Mouse (Mus musculus) hindbrain, embryonic 13.5 days (tissue): ENCODE measurements at regions not wholly inside any gene's neighbourhood (a gene's known extent, or its start where the extent isn't known, plus 50 kb on each side); places are given as distances from the start of the nearest gene placed in this dataset.
"Not testable (repeated sequence)": the region's sequence is repeated elsewhere in the genome, so short reads cannot be mapped to it uniquely, and the experiment has no call there.

Experiments
- ATAC-seq: fragments of 200-750 bp; cut with Nextera tagmentation; 2 replicates; pipeline ENCODE4 v1.8.0; 2017; ENCODE audit warnings: moderate TSS enrichment; ENCODE audit not compliant: low FRiP score
- H3K27ac ChIP-seq: fragments of 300-500 bp; sonication (generic); 2 replicates; pipeline ENCODE4 v1.5.1; 2015; ENCODE audit warnings: inconsistent platforms, mild to moderate bottlenecking, moderate library complexity
- H3K27me3 ChIP-seq: fragments of 300-500 bp; sonication (generic); 2 replicates; pipeline ENCODE4 v1.6.1; 2015; ENCODE audit warnings: mild to moderate bottlenecking, inconsistent platforms
- H3K36me3 ChIP-seq: fragments of 300-500 bp; sonication (generic); 2 replicates; pipeline ENCODE4 v1.6.1; 2015; ENCODE audit warnings: mild to moderate bottlenecking, inconsistent platforms
- H3K4me1 ChIP-seq: fragments of 300-500 bp; sonication (generic); replicated peaks from 2 replicates; pipeline ENCODE4 v1.6.1; 2015; ENCODE audit warnings: inconsistent platforms
- H3K4me2 ChIP-seq: fragments of 300-500 bp; sonication (generic); 2 replicates; pipeline ENCODE4 v1.6.1; 2015; ENCODE audit warnings: inconsistent platforms, mild to moderate bottlenecking, moderate library complexity
- H3K4me3 ChIP-seq: fragments of 300-500 bp; sonication (generic); 2 replicates; pipeline ENCODE4 v1.5.1; 2015; ENCODE audit warnings: mild to moderate bottlenecking, inconsistent platforms
- H3K9ac ChIP-seq: fragments of 300-500 bp; sonication (generic); 2 replicates; pipeline ENCODE4 v1.6.1; 2015; ENCODE audit warnings: mild to moderate bottlenecking, inconsistent platforms
- H3K9me3 ChIP-seq: fragments of 300-500 bp; sonication (generic); 2 replicates; pipeline ENCODE4 v1.6.1; 2016; ENCODE audit warnings: inconsistent platforms
- WGBS: fragments of 180-500 bp; shearing (Covaris S2); methylation state at CpG from one replicate; pipeline ENCODE4 v1.1.7; 2015; 5-methylcytosine and 5-hydroxymethylcytosine counted together

DNA sequence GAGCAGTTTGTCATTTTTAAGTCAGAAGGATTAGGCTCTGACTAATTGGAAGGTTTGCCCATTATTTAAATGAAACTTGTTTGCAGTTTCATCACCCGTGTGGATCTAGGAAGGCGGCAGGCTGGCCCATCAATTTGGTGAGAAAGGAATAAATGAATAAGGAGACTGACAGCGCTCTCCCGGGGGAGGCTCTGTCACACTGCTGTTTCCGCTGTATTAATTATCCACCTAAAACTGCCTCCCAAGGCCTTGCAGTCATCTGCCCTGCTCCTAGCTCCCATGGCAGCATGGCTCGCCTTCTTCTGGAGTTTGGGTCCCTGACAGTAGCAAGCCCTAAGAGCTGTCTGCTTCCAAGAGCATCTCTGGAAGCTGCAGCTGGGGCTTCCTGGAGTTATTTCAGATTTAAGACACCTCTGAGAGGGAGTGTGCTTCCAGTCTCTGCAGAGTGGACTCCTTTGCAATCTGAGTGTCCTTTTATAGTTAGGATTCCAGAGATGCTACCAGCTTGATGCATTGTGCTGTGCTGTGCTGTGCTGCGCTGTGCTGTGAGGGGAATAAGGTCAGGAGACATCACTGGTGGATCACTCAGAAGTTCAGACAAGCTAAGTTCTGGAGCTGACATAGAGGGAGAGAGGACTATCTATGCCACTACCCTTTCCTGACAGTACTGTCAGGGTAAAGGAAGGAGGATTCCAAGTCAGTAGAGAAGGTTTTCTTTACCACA is 452.9 kb upstream of the Arid1b start:
- H3K27ac ChIP-seq: peak overlapping the region; percentile 45
- ATAC-seq: peak; percentile 71

DNA sequence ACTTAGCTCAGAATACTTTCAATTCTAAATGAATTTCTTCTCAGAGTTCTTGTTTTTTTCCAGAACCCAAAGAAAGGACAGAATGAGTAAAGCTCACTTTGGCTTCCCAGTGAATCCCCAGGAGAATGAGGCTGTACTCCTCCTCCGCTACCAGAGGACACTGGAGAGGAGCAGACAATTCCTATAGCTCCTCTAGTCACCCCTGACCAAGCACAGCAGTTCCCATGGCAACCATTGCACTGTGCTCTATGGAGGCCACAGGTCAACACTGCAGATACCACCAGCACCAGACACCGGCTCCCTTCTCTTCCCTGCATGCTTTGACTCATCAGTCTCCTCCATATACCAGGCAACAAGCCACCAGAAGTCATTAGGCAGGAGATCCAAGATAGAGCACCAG is 447.6 kb upstream of the Arid1b start:
- no peaks in the 10 kb centered on the region for H3K9me3 ChIP-seq
- H3K27ac ChIP-seq: no peak overlapping the region
- H3K4me2 ChIP-seq: no peak overlapping the region
- H3K4me3 ChIP-seq: no peak overlapping the region
- peaks cover 1% of the 10 kb centered on the region; the same call in 1 of the 2 replicates for H3K4me1 ChIP-seq
- H3K9ac ChIP-seq: no peak overlapping the region
- H3K27me3 ChIP-seq: no peaks in the 10 kb centered on the region
- no peaks in the 10 kb centered on the region for H3K36me3 ChIP-seq
- no peak for ATAC-seq
- WGBS: 20% methylated on average over 2 of the region's 2 CpGs

More for the DNA sequence above, 452.9 kb upstream of the Arid1b start:
- H3K27me3 ChIP-seq: no peaks in the 10 kb centered on the region
- 0 out of 2 replicates have a peak overlapping the region, but pooled peaks have one; percentile 1 for H3K9ac ChIP-seq
- WGBS: 21% methylated on average over 7 of the region's 7 CpGs
- H3K36me3 ChIP-seq: no peaks in the 10 kb centered on the region
- no peak overlapping the region for H3K4me2 ChIP-seq
- H3K9me3 ChIP-seq: no peaks in the 10 kb centered on the region
- H3K4me1 ChIP-seq: peaks cover 10% of the 10 kb centered on the region
- no peak overlapping the region for H3K4me3 ChIP-seq

DNA sequence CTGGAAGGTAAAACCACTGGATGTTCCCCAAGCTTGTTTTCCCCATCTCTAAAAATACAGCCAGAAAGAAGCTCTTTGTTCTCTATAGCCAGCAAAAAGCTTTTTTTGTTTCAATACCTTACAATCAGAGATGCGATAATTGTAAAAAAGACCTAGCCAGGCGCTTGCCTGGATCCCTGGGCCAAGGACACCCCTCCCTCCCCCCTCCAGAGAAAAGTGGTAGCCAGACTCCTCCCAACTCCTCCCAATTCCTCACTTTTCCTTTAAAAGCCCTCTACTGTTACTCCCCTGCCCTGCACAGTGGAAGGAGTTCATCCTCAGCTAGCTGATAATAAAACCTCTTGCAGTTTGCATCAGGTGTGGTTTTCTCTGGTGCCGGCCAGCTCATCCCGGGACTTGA is 441.1 kb upstream of the Arid1b start:
- not testable (repeated sequence) for ATAC-seq, H3K4me2 ChIP-seq, H3K4me3 ChIP-seq, H3K27me3 ChIP-seq, H3K4me1 ChIP-seq, H3K36me3 ChIP-seq, H3K27ac ChIP-seq, H3K9ac ChIP-seq, H3K9me3 ChIP-seq
- 88% methylated on average over 4 of the region's 4 CpGs for WGBS

DNA sequence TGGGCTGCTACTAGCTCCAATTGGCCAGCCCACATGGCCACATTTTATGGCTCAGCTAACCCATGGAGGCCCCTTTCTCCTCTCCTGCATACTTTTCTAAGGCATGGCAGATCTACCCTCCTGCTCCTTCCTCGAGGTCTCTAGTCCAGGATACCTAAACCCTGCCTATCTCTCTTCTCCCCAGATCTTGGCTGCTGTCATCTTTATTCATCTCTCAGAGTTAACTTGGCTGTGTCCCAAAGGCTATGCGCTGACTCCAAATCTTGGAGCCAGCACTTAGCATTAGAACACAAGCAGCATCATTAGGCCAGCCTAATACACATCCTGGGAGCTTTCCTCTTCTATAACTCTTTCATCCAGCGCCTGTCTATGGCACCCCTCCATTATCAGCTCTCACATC is 430.5 kb upstream of the Arid1b start:
- no peak for ATAC-seq
- no peak overlapping the region for H3K4me3 ChIP-seq
- 80% methylated on average over 3 of the region's 3 CpGs for WGBS
- no peak overlapping the region for H3K27ac ChIP-seq
- H3K9me3 ChIP-seq: no peaks in the 10 kb centered on the region
- H3K36me3 ChIP-seq: no peaks in the 10 kb centered on the region
- H3K9ac ChIP-seq: no peak overlapping the region
- H3K4me2 ChIP-seq: no peak overlapping the region
- H3K4me1 ChIP-seq: no peaks in the 10 kb centered on the region; the same call in 1 of the 2 replicates
- H3K27me3 ChIP-seq: no peaks in the 10 kb centered on the region

DNA sequence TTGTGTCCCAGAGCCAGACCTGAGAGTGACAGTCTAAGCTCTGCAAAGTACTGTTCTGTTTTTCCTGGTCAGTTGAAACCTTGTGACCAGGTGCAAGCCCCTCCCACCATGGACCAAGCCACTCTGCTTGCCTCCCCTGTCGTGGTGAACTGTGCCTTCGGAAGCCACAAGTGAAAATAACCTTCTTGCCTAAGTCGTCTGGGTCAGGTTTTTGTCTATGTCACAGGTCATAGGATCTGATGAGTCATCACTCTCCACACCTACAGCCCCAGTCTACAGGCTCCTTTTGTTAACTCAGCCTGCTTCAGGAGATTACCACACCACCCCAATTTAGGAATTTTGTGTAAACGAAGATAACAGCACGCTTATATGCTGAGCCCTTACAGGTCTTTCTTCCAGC is 417.2 kb upstream of the Arid1b start:
- no peak for ATAC-seq
- Histone ChIP-seq H3K4me1 (no peaks in the 10 kb centered on the region), H3K9me3 (no peaks in the 10 kb centered on the region), H3K4me2 (no peak overlapping the region), H3K9ac (no peak overlapping the region), H3K4me3 (no peak overlapping the region), H3K27me3 (no peaks in the 10 kb centered on the region), H3K27ac (no peak overlapping the region), H3K36me3 (no peaks in the 10 kb centered on the region)
- WGBS: 73% methylated on average over 5 of the region's 5 CpGs

DNA sequence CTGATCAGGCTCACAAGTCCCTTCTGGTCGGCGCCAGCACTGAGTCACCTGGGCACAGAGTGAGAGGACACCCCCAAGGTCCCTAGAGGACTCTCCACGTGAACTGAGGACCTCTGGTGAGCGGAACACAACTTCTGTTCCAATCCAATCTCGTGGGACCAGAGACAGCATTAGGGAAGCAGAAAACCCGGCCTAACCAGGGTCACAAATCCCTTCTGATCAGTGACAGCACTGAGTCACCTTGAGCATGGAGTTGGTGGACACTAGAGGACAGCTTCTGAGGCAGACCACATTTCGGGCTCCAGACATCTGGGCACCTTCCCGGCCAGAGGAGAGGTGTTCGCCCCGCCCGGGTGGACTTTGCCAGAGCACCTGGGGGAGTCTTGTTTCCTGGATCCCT is 412.3 kb upstream of the Arid1b start:
- 92% methylated on average over 11 of the region's 11 CpGs for WGBS

DNA sequence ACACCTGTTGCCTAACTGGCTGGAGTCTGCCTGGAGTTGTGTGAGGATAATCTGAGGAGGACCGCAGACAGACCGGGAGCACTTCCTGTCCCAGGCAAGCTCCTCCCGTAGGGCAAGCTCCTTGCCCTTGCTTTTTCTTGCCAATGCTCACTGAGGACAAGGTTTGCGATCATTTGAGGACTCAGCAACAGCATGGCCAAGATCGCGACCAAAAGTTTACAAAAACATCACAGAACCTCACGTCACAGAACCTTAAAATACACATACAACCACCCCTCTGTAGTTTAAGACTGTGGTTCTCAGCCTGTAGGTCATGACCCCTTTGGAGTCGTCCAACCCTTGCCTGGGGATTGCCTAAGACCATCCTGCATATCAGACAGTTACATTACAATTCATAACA is 383.7 kb upstream of the Arid1b start:
- Histone ChIP-seq H3K9ac (no peak overlapping the region), H3K9me3 (no peaks in the 10 kb centered on the region), H3K4me3 (no peak overlapping the region), H3K27ac (no peak overlapping the region), H3K4me1 (no peaks in the 10 kb centered on the region), H3K36me3 (no peaks in the 10 kb centered on the region), H3K27me3 (no peaks in the 10 kb centered on the region), H3K4me2 (no peak overlapping the region)
- 79% methylated on average over 8 of the region's 8 CpGs for WGBS
- ATAC-seq: no peak

More for the DNA sequence above, 412.3 kb upstream of the Arid1b start:
- ATAC-seq: no peak
- no peak overlapping the region for H3K4me3 ChIP-seq
- H3K4me2 ChIP-seq: no peak overlapping the region
- no peaks in the 10 kb centered on the region for H3K9me3 ChIP-seq
- no peaks in the 10 kb centered on the region for H3K27me3 ChIP-seq
- H3K36me3 ChIP-seq: no peaks in the 10 kb centered on the region
- no peak overlapping the region for H3K27ac ChIP-seq
- H3K4me1 ChIP-seq: no peaks in the 10 kb centered on the region
- H3K9ac ChIP-seq: no peak overlapping the region

DNA sequence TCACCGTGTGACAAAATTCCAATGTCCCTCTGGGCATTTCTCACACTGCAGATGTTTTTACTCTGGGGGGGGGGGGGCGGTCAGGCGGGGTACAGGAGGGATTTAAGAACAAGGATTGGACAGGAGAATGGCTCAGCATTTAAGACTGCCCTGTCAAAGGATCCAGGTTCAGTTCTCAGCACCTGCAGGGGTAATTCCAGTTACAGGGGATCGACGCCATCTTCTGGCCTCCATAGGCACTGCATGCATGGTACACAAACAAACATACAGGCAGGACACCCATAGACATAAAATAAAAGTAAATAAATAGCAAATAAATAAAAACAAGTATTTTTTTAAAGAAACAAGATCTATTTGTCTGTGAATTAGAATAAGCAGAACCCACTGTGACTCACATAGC is 383.1 kb upstream of the Arid1b start:
- no peaks in the 10 kb centered on the region for H3K36me3 ChIP-seq
- 90% methylated on average over 5 of the region's 5 CpGs for WGBS
- no peak overlapping the region for H3K27ac ChIP-seq
- no peaks in the 10 kb centered on the region for H3K4me1 ChIP-seq
- no peak overlapping the region for H3K4me2 ChIP-seq
- no peak overlapping the region for H3K4me3 ChIP-seq
- ATAC-seq: no peak
- H3K9ac ChIP-seq: no peak overlapping the region
- H3K9me3 ChIP-seq: no peaks in the 10 kb centered on the region
- H3K27me3 ChIP-seq: no peaks in the 10 kb centered on the region

DNA sequence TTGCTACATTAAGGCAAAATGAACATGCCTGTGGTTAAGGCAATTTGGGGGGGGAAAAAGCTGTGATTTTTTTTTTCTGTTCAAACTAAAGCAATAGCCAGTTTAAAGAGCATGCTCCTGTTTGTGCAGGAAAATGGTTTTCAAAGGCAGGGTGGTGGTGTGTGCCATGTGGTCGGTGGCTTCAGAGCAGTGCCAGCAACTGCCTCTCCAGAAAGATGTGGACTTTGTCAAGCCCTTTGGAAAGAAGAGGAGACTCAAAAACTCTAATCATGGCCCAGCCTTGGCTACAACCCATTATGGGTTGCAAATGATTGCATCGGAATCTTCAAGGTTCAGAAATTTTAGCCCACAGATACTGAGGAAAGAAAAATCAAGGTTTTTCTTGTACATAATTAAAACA is 382.4 kb upstream of the Arid1b start:
- Histone ChIP-seq H3K4me2 (no peak overlapping the region), H3K9me3 (no peaks in the 10 kb centered on the region), H3K4me3 (no peak overlapping the region), H3K27ac (no peak overlapping the region), H3K4me1 (no peaks in the 10 kb centered on the region), H3K27me3 (no peaks in the 10 kb centered on the region), H3K36me3 (no peaks in the 10 kb centered on the region), H3K9ac (no peak overlapping the region)
- ATAC-seq: no peak
- 88% methylated on average over 2 of the region's 2 CpGs for WGBS

DNA sequence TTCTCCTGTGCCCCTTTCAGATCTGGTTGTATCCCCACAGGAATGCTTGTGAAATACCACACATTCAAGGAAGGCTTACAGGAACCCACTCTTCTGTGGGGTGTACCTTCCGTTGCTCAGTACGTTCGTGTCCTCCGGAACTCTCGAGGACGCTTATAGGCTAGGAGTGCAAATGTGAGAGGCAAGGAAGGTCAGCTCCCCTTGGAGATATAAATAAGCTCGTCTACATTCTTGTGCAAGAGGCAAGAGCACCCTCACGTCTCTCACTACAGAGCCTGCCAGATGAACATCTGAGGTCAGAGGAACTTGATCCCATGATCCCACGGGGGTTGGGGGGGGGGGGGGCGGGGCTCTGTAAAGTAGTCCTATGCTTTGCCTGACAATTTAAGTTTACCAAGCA is 382.0 kb upstream of the Arid1b start:
- H3K4me2 ChIP-seq: no peak overlapping the region
- 62% methylated on average over 10 of the region's 10 CpGs for WGBS
- H3K27ac ChIP-seq: no peak overlapping the region
- no peak for ATAC-seq
- H3K4me1 ChIP-seq: no peaks in the 10 kb centered on the region
- no peak overlapping the region for H3K9ac ChIP-seq
- H3K27me3 ChIP-seq: no peaks in the 10 kb centered on the region
- no peaks in the 10 kb centered on the region for H3K36me3 ChIP-seq
- no peaks in the 10 kb centered on the region for H3K9me3 ChIP-seq
- no peak overlapping the region for H3K4me3 ChIP-seq

DNA sequence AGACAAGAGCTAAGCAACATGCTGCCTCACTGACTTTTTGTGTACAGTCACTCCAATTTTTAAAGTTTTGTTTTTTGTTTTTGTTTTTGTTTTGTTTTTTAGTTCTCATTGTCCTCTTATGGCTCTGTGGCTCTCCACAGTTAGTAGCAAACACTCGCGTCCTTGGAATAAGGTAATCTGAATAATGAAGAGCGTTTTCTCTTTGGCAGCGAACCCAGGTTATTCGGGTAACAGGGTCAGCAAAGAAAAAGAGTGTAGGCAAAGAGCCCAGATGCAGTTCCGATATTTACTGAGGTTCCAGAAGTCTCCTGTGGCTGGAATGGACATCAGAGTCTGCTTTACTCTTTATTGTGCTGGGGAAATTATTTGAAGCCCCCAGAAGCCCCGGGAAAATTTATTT is 381.4 kb upstream of the Arid1b start:
- Histone ChIP-seq H3K4me3 (no peak overlapping the region), H3K27ac (no peak overlapping the region), H3K27me3 (no peaks in the 10 kb centered on the region), H3K4me1 (no peaks in the 10 kb centered on the region), H3K9me3 (no peaks in the 10 kb centered on the region), H3K36me3 (no peaks in the 10 kb centered on the region), H3K4me2 (no peak overlapping the region), H3K9ac (no peak overlapping the region)
- 86% methylated on average over 7 of the region's 7 CpGs for WGBS
- no peak for ATAC-seq

DNA sequence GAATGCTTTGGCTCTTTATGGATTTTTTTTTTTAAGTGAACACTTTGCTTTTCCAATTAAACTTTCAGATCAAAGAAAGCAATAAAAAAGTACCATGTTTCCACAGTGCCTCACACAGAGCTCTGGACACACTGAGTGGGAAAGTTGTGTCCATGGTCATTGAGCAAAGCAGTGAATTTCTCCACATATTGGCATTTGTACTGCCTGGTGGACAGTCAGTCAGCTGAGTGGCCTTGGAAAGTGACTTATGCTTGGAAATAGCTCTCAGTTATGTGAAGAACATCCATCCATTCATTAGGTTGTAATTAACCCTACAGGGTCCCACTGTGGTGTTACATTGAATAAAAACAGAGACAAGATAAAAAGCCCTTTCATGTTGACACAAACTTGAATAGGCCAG is 373.8 kb upstream of the Arid1b start:
- H3K27me3 ChIP-seq: no peaks in the 10 kb centered on the region
- no peaks in the 10 kb centered on the region for H3K9me3 ChIP-seq
- H3K4me2 ChIP-seq: no peak overlapping the region
- H3K4me1 ChIP-seq: no peaks in the 10 kb centered on the region
- no peak overlapping the region for H3K9ac ChIP-seq
- no peaks in the 10 kb centered on the region for H3K36me3 ChIP-seq
- H3K27ac ChIP-seq: no peak overlapping the region
- no peak overlapping the region for H3K4me3 ChIP-seq
- no peak for ATAC-seq

DNA sequence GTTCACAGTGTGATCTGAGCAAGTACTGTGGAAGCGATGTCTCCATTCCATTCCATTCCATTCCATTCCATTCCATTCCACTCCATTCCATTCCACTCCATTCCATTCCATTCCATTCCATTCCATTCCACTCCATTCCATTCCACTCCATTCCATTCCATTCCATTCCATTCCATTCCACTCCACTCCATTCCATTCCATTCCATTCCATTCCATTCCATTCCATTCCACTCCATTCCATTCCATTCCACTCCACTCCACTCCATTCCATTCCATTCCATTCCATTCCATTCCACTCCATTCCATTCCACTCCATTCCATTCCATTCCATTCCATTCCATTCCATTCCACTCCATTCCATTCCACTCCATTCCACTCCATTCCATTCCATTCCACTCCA is 368.0 kb upstream of the Arid1b start:
- H3K27ac ChIP-seq, H3K9me3 ChIP-seq, H3K9ac ChIP-seq, H3K4me2 ChIP-seq, H3K4me1 ChIP-seq, H3K4me3 ChIP-seq, ATAC-seq, H3K27me3 ChIP-seq, H3K36me3 ChIP-seq: not testable (repeated sequence)
- WGBS: 95% methylated on average over 1 of the region's 1 CpGs
